Mouse (Mus musculus) liver, postnatal 0 days (tissue): ENCODE data around the gene Asxl2.

Experiments used
- CTCF ChIP-seq: sonication (generic); IDR thresholded peaks from 2 replicates; pipeline ENCODE4 v1.5.1; 2016; ENCODE audit warnings: antibody characterized with exemption, low read depth
- EP300 ChIP-seq: IDR thresholded peaks from 2 replicates; pipeline ENCODE4 v1.6.1; 2016; ENCODE audit warnings: antibody characterized with exemption, low read depth, mild to moderate bottlenecking

- no peak for TF ChIP-seq CTCF
- TF ChIP-seq EP300 = no peak
These were observed 120.1 kb downstream of the Asxl2 start for GRCm38 (mm10) chr12:3546781-3547180.
